Mouse (Mus musculus) layer of hippocampus, adult 9-10 months (tissue): ENCODE data around the gene Mapk12.
A peak's percentile ranks its signal among the peaks of the same experiment; 100 is the strongest.

Source experiments
- DNase-seq: peaks from one replicate; pipeline ENCODE4 v3.0.0; 2022; ENCODE audit warnings: low spot score

Gene Mapk12

DNA sequence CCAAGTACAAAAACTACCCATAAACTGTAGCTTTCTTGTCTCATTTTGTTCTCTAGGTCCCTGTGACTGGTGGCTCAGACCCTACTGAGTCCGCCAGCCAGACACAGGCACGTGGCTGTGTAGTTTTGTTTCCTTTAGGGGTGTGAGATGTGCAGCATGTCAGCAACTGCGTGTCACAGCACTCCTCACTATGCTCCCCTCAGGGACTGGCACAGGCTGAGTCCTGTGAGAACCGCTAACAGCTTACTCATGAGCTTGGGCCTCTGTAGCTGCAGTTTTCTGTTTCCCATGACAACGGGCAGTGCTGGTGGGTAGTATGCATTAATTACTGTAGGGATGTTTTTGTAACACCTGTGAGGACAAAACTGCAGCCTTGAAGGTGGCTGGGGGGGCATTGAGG lies 48.3 kb downstream of the Mapk12 start:
- DNase-seq, result no peak

GRCm38 (mm10) chr15:89090662-89091061 lies 49.8 kb downstream of the Mapk12 start:
- no peak for DNase-seq

- no peak for DNase-seq
Observed at GRCm38 (mm10) chr15:89089248-89090051, 51.1 kb downstream of the Mapk12 start.

DNA sequence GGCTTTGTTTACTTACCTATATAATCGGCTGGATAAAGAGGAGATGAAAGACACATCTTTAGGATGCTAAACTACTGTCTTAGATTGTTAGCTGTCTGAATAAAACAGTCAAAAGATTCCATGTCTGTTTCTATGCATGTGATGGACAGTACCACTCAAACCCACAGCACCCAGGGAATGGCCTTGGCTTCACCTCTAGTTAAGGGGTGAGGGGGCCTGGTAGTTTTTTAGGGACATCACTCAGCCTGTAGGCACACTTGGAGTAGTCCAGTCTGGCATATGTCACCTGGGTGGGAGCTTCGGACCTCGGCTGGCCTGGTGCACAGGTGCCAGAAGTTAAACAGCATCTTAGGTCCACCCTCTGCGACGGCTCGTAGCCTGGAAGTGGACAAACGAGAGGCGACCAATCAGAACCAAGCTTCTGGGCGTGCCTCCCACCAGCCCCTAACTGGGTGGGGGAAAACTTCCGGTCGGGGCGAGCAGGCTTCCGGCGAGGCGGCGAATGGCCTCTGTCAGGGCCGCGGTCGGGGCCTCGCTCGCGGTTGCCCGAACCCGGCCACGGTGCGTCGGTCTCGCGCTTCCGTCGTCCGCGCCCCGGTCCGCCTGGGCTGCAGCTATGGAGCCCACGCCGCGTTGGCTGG lies 51.8 kb downstream of the Mapk12 start, which contains the start of gene Selenoo:
Selenoo (plus strand) TSS at position 478 of the 641 bp plus-strand sequence.
- peak; percentile 57 for DNase-seq

DNA sequence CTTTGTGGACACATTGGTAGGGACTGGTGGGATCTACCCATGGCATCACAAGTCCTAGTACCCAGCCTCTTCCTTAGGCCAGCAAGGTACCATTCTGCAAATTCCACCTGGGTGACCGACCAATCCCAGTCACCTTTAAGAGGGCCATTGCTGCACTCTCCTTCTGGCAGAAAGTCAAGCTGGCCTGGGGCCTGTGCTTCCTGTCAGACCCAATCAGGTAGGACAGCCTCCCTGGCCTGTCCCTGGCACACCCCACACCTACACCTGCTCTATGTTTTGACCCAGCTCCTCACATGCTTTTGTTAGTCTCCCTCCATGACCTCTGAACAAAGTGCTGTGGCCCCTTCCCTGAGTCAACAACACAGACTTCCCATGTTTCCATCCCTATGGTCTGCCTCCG lies 55.7 kb downstream of the Mapk12 start:
- DNase-seq, result no peak

- DNase-seq, result no peak
Observed at GRCm38 (mm10) chr15:89083906-89084305, 56.6 kb downstream of the Mapk12 start.
